18 mouse cellular contexts compared by ENCODE assay signal in the genomic region with DNA sequence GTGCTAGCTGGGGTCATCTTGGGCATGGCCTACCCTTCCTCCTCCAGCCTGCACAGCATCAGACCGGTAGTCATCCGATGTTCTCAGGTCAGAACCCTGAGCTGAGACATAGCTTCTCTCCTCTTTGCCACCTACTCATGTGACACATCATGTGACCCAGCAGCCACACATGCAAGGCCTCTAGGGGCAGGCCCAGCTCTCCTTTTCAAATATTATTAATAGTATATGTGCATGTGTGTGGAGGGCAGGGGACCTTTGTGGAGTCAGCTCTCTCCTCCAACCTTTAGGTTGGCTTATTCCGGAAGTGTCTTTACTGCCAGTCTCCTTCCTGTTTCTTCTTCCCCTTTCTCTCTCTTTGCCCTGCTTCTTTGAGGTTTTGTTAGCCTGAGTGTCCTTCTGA.
DNase-seq lines count a peak whose midpoint lies in the region; ATAC-seq and TF ChIP-seq lines count a peak whose summit lies in the region.
"Had no signal": no experiment of that assay in that cellular context is flagged by ENCODE, and none has a peak within 500 bp of the region (broad histone marks: within the 10 kb centered on the region; RNA-seq: fewer than 3 reads in every experiment).

No protein-coding gene starts in this region.

- peak in 1 of 2 experiments; percentile 37; a peak in 1 of 4 replicates for TF ChIP-seq EP300 in MEL (IDR thresholded peaks at IDR 0.05; ENCODE audit: low read depth in 1 of 2, low read length in 2 of 2)

- H3K9ac ChIP-seq in MEL (ENCODE audit: control insufficient read depth, low read depth, low read length, poor library complexity, severe bottlenecking) = no peak overlapping the region
- H3K9ac ChIP-seq: hindbrain, embryonic 12.5 days; liver, embryonic 13.5 days had no signal

- no peak for TF ChIP-seq CTCF in MEL (IDR thresholded peaks at IDR 0.05 in 2 of 3, conservative IDR thresholded peaks at IDR 0.05 in 1 of 3; ENCODE audit: control insufficient read depth in 1 of 3, insufficient read depth in 1 of 3, low read depth in 2 of 3, low read length in 3 of 3, poor library complexity in 1 of 3, severe bottlenecking in 1 of 3)

- peak; percentile 31 for DNase-seq in CD4-positive helper T cell, adult 2 months (ENCODE audit: low read depth, low spot score)
- peak; percentile 50 for DNase-seq in MEL (ENCODE audit: low read depth, low spot score)
- peak; percentile 8 to 44 for DNase-seq in spleen, postnatal 10 days (ENCODE audit: low spot score in 2 of 2)
- DNase-seq in frontal cortex, postnatal 14 days (ENCODE audit: low spot score in 2 of 2) = no peak
- no peak for DNase-seq in adrenal gland, postnatal 4 days (ENCODE audit: low spot score in 2 of 2)
- no peak for DNase-seq in retina, postnatal 1 day
- DNase-seq: cerebellum, adult 9-10 months; gastrocnemius, postnatal 36 days; kidney, adult 11 months; kidney, postnatal 25 days; left cerebral cortex, postnatal 4 days; liver, embryonic 13.5 days; lung, postnatal 14 days; right cerebral cortex, postnatal 4 days had no signal

- no peaks in the 10 kb centered on the region for H3K36me3 ChIP-seq in MEL (ENCODE audit: control insufficient read depth in 1 of 2, insufficient read depth in 2 of 2, low read length in 2 of 2)
- H3K36me3 ChIP-seq: G1E; hindbrain, embryonic 12.5 days; liver, embryonic 13.5 days had no signal

- no peak overlapping the region for H3K4me3 ChIP-seq in MEL (ENCODE audit: control insufficient read depth in 1 of 2, insufficient read depth in 1 of 2, low read depth in 2 of 2, low read length in 2 of 2)
- H3K4me3 ChIP-seq: erythroblast, embryonic 14.5 days; hindbrain, embryonic 12.5 days; liver, embryonic 13.5 days had no signal

- no peak for TF ChIP-seq RAD21 in MEL (IDR thresholded peaks at IDR 0.05; ENCODE audit: low read depth, low read length)

- TF ChIP-seq POLR2A in MEL (IDR thresholded peaks at IDR 0.05; ENCODE audit: control insufficient read depth in 1 of 2, insufficient read depth in 1 of 2, low read depth in 1 of 2, low read length in 2 of 2, poor library complexity in 1 of 2) = no peak

- H3K79me2 ChIP-seq in MEL (ENCODE audit: control insufficient read depth, insufficient read depth, low read length, poor library complexity) = no peaks in the 10 kb centered on the region

- H3K27me3 ChIP-seq in MEL (ENCODE audit: control insufficient read depth in 1 of 2, insufficient read depth in 2 of 2, low read length in 2 of 2) = no peaks in the 10 kb centered on the region; a peak in 1 of 4 replicates

- H3K9me3 ChIP-seq in MEL (replicated peaks; ENCODE audit: insufficient read depth, low read length) = no peaks in the 10 kb centered on the region
- H3K9me3 ChIP-seq: G1E; hindbrain, embryonic 12.5 days; liver, embryonic 13.5 days had no signal

- ATAC-seq in inflammation-experienced regulatory T-cells, adult 6 months = peak; percentile 46

- no peak overlapping the region for H3K27ac ChIP-seq in MEL (ENCODE audit: control insufficient read depth, low read depth, low read length)
- H3K27ac ChIP-seq: hindbrain, embryonic 12.5 days; liver, embryonic 13.5 days had no signal

- H3K4me1 ChIP-seq in MEL (ENCODE audit: control insufficient read depth in 1 of 2, insufficient read depth in 2 of 2, low read length in 2 of 2) = peaks cover 0 to 8% of the 10 kb centered on the region in 2 experiments; a peak in 1 of 4 replicates

TF ChIP-seq in MEL, 35 proteins besides CTCF, POLR2A, EP300 and RAD21:
- no peak for TF ChIP-seq GABPA (IDR thresholded peaks at IDR 0.05; ENCODE audit: low read depth, low read length)
- peak; percentile 57; the same call in 1 of the 2 replicates for TF ChIP-seq ELF1 (IDR thresholded peaks at IDR 0.05; ENCODE audit: low read depth, low read length)
- TF ChIP-seq USF2 (IDR thresholded peaks at IDR 0.05; ENCODE audit: borderline replicate concordance in 1 of 2, insufficient read depth in 1 of 2, low read depth in 1 of 2, low read length in 2 of 2) = peak in 1 of 2 experiments; percentile 54; a peak in 1 of 4 replicates
- TF ChIP-seq HCFC1 (IDR thresholded peaks at IDR 0.05; ENCODE audit: low read depth, low read length) = 0 out of 2 replicates have a peak, but pooled peaks have one; percentile 40
- TF ChIP-seq USF1 (IDR thresholded peaks at IDR 0.05; ENCODE audit: low read depth, low read length) = peak; percentile 81
TF ChIP-seq in MEL: peak in this region for 4.

Comparison
In these comparisons a context has a peak if more than half of its experiments do, and no peak if none do; other contexts are left out.
1. DNase-seq: peak in CD4-positive helper T cell, adult 2 months (single experiment), MEL (single experiment) and spleen, postnatal 10 days (2 of 2); none in frontal cortex, postnatal 14 days (0 of 2), adrenal gland, postnatal 4 days (0 of 2) and retina, postnatal 1 day (single experiment).